Mouse (Mus musculus): Measurements from ENCODE around the gene Slc36a3. TPM values are rescaled to one million over a fixed set of nuclear protein-coding genes. Genes with fewer than 3 reads are reported as not detected.
"Not testable (repeated sequence)": the region's sequence is repeated elsewhere in the genome, so short reads cannot be mapped to it uniquely, and the experiment has no call there.

Slc36a3 gene
- polyA plus RNA-seq, 1 experiment, result not detected

GRCm38 (mm10) chr11:55102015-55102414 is 49.5 kb downstream of the Slc36a3 start:
- TF ChIP-seq POLR2A (IDR thresholded peaks at IDR 0.05; ENCODE audit: borderline replicate concordance, extremely low read depth, insufficient read depth, insufficient read length, poor library complexity, severe bottlenecking) (no peak), CTCF (IDR thresholded peaks at IDR 0.05; ENCODE audit: borderline replicate concordance, extremely low read depth, insufficient read depth, insufficient read length) (no peak)
- DNase-seq (ENCODE audit: low read depth), result no peak

- TF ChIP-seq CTCF (IDR thresholded peaks at IDR 0.05; ENCODE audit: borderline replicate concordance, extremely low read depth, insufficient read depth, insufficient read length) (no peak), POLR2A (IDR thresholded peaks at IDR 0.05; ENCODE audit: borderline replicate concordance, extremely low read depth, insufficient read depth, insufficient read length, poor library complexity, severe bottlenecking) (no peak)
- peak; percentile 66 for DNase-seq (ENCODE audit: low read depth)
Measured at GRCm38 (mm10) chr11:55099868-55100267, 51.6 kb downstream of the Slc36a3 start.

GRCm38 (mm10) chr11:55099019-55099771 is 52.3 kb downstream of the Slc36a3 start:
- no peak for DNase-seq (ENCODE audit: low read depth)
- no peak for TF ChIP-seq CTCF (IDR thresholded peaks at IDR 0.05; ENCODE audit: borderline replicate concordance, extremely low read depth, insufficient read depth, insufficient read length)
- no peak for TF ChIP-seq POLR2A (IDR thresholded peaks at IDR 0.05; ENCODE audit: borderline replicate concordance, extremely low read depth, insufficient read depth, insufficient read length, poor library complexity, severe bottlenecking)

GRCm38 (mm10) chr11:55098189-55098915 is 53.2 kb downstream of the Slc36a3 start:
- no peak for TF ChIP-seq POLR2A (IDR thresholded peaks at IDR 0.05; ENCODE audit: borderline replicate concordance, extremely low read depth, insufficient read depth, insufficient read length, poor library complexity, severe bottlenecking)
- no peak for TF ChIP-seq CTCF (IDR thresholded peaks at IDR 0.05; ENCODE audit: borderline replicate concordance, extremely low read depth, insufficient read depth, insufficient read length)
- no peak for DNase-seq (ENCODE audit: low read depth)

GRCm38 (mm10) chr11:55097463-55098188 is 53.9 kb downstream of the Slc36a3 start, which contains the start of gene Gm2a:
Gene Gm2a, plus strand, starts transcription at chr11:55098115.
- TF ChIP-seq POLR2A (IDR thresholded peaks at IDR 0.05; ENCODE audit: borderline replicate concordance, extremely low read depth, insufficient read depth, insufficient read length, poor library complexity, severe bottlenecking) (peak; percentile 39; the same call in 1 of the 2 replicates), CTCF (IDR thresholded peaks at IDR 0.05; ENCODE audit: borderline replicate concordance, extremely low read depth, insufficient read depth, insufficient read length) (no peak)

GRCm38 (mm10) chr11:55096731-55097462 is 54.6 kb downstream of the Slc36a3 start:
- DNase-seq (ENCODE audit: low read depth), result no peak
- no peak for TF ChIP-seq POLR2A (IDR thresholded peaks at IDR 0.05; ENCODE audit: borderline replicate concordance, extremely low read depth, insufficient read depth, insufficient read length, poor library complexity, severe bottlenecking)
- TF ChIP-seq CTCF (IDR thresholded peaks at IDR 0.05; ENCODE audit: borderline replicate concordance, extremely low read depth, insufficient read depth, insufficient read length), result no peak

More at GRCm38 (mm10) chr11:55097463-55098188, 53.9 kb downstream of the Slc36a3 start, which contains the start of gene Gm2a:
- peak; percentile 99 for DNase-seq (ENCODE audit: low read depth)

- not testable (repeated sequence) for DNase-seq (ENCODE audit: low read depth)
Measured at GRCm38 (mm10) chr11:55096296-55096695, 55.2 kb downstream of the Slc36a3 start.

GRCm38 (mm10) chr11:55093096-55093495 is 58.4 kb downstream of the Slc36a3 start:
- no peak for TF ChIP-seq CTCF (IDR thresholded peaks at IDR 0.05; ENCODE audit: borderline replicate concordance, extremely low read depth, insufficient read depth, insufficient read length)
- no peak for TF ChIP-seq POLR2A (IDR thresholded peaks at IDR 0.05; ENCODE audit: borderline replicate concordance, extremely low read depth, insufficient read depth, insufficient read length, poor library complexity, severe bottlenecking)
- no peak for DNase-seq (ENCODE audit: low read depth)

- TF ChIP-seq CTCF (IDR thresholded peaks at IDR 0.05; ENCODE audit: borderline replicate concordance, extremely low read depth, insufficient read depth, insufficient read length) (no peak), POLR2A (IDR thresholded peaks at IDR 0.05; ENCODE audit: borderline replicate concordance, extremely low read depth, insufficient read depth, insufficient read length, poor library complexity, severe bottlenecking) (no peak)
- DNase-seq (ENCODE audit: low read depth), result no peak
Measured at GRCm38 (mm10) chr11:55089892-55090291, 61.6 kb downstream of the Slc36a3 start.

- TF ChIP-seq CTCF (IDR thresholded peaks at IDR 0.05; ENCODE audit: borderline replicate concordance, extremely low read depth, insufficient read depth, insufficient read length), result peak; percentile 97
- no peak for TF ChIP-seq POLR2A (IDR thresholded peaks at IDR 0.05; ENCODE audit: borderline replicate concordance, extremely low read depth, insufficient read depth, insufficient read length, poor library complexity, severe bottlenecking)
Measured at GRCm38 (mm10) chr11:55087006-55087405, 64.5 kb downstream of the Slc36a3 start.

GRCm38 (mm10) chr11:55085396-55085795 is 66.1 kb downstream of the Slc36a3 start:
- no peak for DNase-seq (ENCODE audit: low read depth)
- no peak for TF ChIP-seq CTCF (IDR thresholded peaks at IDR 0.05; ENCODE audit: borderline replicate concordance, extremely low read depth, insufficient read depth, insufficient read length)
- TF ChIP-seq POLR2A (IDR thresholded peaks at IDR 0.05; ENCODE audit: borderline replicate concordance, extremely low read depth, insufficient read depth, insufficient read length, poor library complexity, severe bottlenecking), result no peak

More at GRCm38 (mm10) chr11:55087006-55087405, 64.5 kb downstream of the Slc36a3 start:
- DNase-seq (ENCODE audit: low read depth), result peak; percentile 87

All from brain, embryonic 14.5 days (tissue).